Mouse (Mus musculus) megakaryocyte, adult 5-6 weeks (primary cell): Measurements from ENCODE around the gene Otud4. TPM values are rescaled to one million over a fixed set of nuclear protein-coding genes. Genes with fewer than 3 reads are reported as not detected.
A peak's percentile ranks its signal among the peaks of the same experiment; 100 is the strongest.
"Not testable (repeated sequence)": the region's sequence is repeated elsewhere in the genome, so short reads cannot be mapped to it uniquely, and the experiment has no call there.

ENCODE experiments used
- ATAC-seq: 2 replicates; pipeline ENCODE4 v1.8.0; 2016; ENCODE audit warnings: mild to moderate bottlenecking, inconsistent platforms; ENCODE audit not compliant: poor library complexity, severe bottlenecking
- total RNA-seq, 2 experiments: library from RNA; stranded (forward) in 1 of 2; stranded (reverse) in 1 of 2; fragments of 153-499, 151-499 nt in 1 of 2; fragments of 221-1000, 200-1000 nt in 1 of 2; gene quantifications; 2 replicates each; pipeline versions ENCODE4 v1.2.3 to v1.2.4; 2015 to 2017

The Otud4 gene
- total RNA-seq, 2 experiments from 2014 or later, result 29.2 to 31.4 TPM

- no peak for ATAC-seq
Measured at GRCm38 (mm10) chr8:79638001-79638706, 1.3 kb upstream of the Otud4 start.

- peak; percentile 91 for ATAC-seq
Measured at GRCm38 (mm10) chr8:79638707-79639549, 490 bp upstream of the Otud4 start.

DNA sequence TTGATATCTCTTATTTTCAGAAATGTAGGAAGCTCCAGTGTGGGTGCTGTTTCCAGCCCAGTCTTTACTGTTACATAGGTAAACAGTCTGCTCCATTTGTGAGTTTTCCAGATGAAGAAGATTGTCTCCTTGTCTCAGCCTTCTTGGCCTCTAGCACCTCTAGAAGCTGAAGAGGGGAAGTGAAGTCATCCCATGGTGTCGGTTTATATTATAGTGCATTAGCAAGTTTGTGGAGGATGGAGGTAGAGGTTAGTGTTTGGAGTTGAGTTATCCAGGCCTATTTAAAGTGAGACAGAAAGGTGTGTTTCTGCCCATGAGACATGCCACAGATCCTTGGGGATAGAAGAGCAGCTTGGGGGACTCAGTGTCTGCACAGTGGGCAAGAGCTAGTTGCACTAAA lies 1.7 kb downstream of the Otud4 start:
- ATAC-seq, result no peak

DNA sequence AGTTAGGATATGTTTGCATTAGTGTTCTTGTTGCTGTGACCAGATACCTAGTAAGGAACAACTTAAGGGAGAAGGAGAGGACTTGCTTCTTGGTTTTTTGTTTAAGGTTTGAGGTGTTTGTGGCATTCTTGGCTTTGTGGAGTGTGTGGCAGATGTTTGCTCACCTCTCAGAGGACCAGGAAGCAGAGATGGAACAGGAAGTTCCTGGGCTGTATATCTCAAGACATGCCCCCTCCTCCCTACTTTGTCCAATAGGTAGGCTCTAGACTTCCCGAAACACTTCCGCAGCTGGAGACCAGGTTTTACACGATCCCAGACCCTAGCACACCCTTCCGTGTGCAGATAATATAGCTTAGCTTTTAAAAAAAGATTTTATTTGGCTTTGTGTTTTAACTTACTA lies 10.2 kb downstream of the Otud4 start:
- no peak for ATAC-seq

DNA sequence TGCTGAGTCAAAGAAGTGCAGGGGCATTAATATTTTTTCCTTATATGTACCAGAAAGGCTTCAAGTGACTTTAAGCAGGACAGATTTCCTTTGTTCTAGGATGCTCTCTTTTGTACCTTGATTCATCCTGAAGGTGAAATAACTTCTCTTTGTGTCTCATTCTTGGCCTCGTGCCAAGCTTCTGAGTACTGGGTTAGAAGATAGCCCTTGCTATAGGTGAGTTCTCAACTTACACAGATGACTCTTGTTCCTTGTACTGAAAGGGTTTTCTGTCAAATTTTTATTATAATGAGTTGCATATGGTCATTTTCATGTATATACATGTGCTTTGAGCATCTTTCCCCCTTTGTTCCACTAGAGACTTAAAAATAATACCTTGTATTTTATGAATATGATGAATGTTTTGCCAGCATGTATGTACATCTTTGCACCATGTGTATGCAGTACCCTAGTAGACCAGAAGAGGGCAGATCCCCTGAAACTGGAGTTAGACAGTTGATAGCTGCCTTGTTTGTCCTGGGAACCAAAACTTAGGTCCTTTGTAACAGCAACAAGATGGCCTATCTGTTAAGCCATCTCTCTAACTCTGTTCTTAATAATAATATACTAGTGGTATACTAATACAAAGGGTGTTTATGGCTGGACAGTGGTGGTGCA lies 10.9 kb downstream of the Otud4 start:
- ATAC-seq, result peak; percentile 82

GRCm38 (mm10) chr8:79653736-79654135 lies 14.3 kb downstream of the Otud4 start:
- no peak for ATAC-seq

- not testable (repeated sequence) for ATAC-seq
Measured at GRCm38 (mm10) chr8:79658715-79659114, 19.3 kb downstream of the Otud4 start.

DNA sequence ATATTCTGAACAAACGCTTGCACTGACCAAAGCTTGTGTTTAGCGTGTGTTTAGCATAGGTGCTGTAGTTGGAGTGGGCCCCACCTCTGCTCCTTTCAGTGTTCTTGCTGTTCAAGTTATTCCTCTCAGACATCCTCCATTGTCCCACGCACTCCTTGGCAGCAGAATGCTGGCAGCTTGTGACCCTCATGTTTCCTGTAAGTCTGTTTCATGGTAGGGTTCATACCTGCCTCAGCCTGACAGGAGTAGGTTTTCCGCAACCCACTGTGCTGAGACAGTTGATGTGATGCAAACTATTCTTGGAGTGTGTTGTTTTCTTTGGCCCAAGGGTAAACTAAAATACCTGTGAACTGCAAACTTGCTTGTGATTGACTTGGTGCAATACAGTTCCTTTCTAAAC lies 37.0 kb downstream of the Otud4 start:
- ATAC-seq, result no peak

DNA sequence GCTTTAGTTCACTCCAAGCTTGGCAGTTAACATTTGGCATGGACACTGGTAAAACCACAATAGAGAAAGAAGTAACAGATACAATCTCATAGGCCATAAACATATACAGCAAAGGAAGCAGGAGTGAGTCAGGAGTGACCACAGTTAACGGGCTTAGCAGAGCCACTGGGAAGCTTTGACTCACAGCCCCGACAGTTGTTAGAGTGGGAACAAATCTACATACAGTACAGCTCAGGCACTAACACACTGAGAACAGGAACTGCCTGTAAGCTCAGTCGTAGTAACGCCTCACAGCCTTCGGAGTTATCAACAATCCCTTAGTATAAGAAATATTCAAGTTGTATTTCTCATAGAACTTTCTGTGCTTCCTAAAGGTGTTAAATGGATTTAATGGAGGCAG lies 39.6 kb downstream of the Otud4 start:
- ATAC-seq, result peak; percentile 52

GRCm38 (mm10) chr8:79680083-79680482 lies 40.7 kb downstream of the Otud4 start:
- peak; percentile 66 for ATAC-seq

GRCm38 (mm10) chr8:79680555-79680954 lies 41.1 kb downstream of the Otud4 start:
- ATAC-seq, result peak; percentile 79

GRCm38 (mm10) chr8:79680965-79681364 lies 41.5 kb downstream of the Otud4 start:
- ATAC-seq, result no peak

DNA sequence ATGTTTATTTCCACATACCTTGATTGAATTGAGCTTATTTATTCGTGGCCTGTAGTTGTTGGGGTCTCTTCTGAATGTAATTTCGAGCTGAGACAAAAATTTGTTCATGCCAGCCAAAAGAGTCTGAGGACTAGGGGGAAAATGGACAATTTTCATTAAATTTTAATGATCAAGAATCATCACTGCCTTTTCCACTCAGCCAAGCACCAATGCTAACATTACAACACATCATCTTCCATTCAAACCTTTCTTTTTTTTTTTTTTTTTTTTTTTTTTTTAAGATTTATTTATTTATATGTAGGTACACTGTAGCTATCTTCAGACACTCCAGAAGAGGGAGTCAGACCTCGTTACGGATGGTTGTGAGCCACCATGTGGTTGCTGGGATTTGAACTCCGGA lies 46.5 kb downstream of the Otud4 start:
- not testable (repeated sequence) for ATAC-seq

GRCm38 (mm10) chr8:79692531-79692930 lies 53.1 kb downstream of the Otud4 start:
- ATAC-seq, result no peak

- ATAC-seq, result no peak
Measured at GRCm38 (mm10) chr8:79706687-79707086, 67.3 kb downstream of the Otud4 start.

DNA sequence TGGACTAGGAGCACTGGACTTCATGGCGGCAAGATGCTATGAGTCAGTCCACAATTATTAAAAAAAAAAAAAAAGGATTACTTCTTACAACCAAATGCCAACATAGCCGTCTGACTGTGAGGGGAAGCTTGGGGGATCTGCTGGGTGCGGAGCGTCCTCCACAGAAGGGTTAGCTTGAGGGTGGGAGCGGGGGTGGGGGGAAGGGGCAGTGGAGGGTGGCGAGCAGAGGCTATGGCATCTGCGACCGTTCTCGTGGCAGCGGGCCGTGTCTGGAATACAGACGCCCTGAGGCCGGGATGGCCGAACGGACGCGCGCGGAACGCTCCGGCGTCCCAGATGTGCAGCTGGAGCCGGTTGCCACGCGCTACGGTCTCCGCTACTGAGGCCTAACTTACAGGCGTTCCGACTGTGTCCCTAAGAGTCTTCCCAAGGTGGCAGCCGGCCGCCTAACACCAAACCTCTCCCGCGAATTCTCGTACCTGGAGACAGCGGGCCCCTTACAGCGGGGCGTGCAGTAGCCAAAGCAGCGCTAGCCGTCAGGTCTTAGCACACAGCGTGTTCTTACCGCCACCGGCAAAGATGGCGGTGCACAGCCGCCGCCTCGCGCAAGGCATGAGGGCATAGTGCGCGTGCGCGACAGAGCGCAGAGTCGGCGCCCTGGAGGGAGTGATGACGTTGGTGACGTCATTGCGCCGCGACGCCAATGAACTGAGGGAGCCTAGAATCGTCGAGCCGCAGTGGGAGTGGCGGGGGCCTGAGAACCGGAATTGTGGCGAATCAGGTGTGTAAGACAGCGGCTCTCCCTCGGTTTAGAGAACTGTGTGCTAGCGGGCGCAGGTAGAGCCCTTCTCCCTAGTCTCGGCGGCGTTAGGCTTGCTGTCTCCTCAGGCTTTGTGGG lies 71.9 kb downstream of the Otud4 start, which contains the start of the genes Abce1 and Anapc10:
Gene Abce1, minus strand, starts transcription at position 677 of the 898 bp plus-strand sequence.
Gene Anapc10, plus strand, starts transcription at position 757 of the 898 bp plus-strand sequence.
- ATAC-seq, result peak; percentile 96

- ATAC-seq, result no peak
Measured at GRCm38 (mm10) chr8:79712676-79713075, 73.3 kb downstream of the Otud4 start.

GRCm38 (mm10) chr8:79721537-79721936 lies 82.1 kb downstream of the Otud4 start:
- ATAC-seq, result no peak

DNA sequence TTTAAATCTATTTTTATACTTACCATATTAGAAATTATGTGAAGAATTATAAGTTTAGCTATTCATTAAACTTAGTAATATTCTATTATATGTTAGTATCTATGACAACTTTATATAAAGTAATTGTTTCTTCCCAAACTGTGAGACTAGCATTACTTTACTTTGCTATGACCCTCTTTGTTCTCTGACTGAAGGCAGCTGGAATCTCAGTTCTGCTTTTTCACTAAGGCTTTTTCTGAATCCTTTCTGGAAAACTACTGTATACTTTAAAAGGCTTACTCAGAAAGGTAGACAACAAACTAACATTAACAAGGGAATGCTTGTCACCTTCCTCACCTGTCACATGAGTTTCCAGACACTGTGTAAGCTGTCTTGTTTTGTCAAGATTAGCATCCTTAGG lies 83.9 kb downstream of the Otud4 start:
- ATAC-seq, result no peak

DNA sequence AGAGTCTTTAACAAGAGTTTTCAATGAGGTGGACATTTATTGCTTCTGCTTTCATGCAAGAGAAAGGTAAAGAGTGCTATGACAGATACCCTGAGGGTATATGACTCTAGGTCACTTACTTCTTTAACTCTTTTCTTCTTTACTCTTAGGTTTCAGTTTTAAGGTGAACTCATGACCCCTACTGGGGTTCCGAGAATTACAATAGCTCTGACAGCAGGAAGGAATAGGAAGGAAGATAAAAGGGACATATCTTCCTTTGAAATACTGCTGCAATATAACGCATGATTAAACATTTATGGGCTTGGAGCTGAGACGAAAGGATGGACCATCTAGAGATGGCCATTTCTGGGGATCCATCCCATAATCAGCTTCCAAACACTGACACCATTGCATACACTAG lies 85.2 kb downstream of the Otud4 start:
- no peak for ATAC-seq
